Mouse (Mus musculus) G1E-ER4 (cell line): ENCODE data around the gene Rho. TPM values are rescaled to one million over a fixed set of nuclear protein-coding genes. Genes with fewer than 3 reads are reported as not detected.

Source experiments
- GATA1 ChIP-seq: IDR thresholded peaks from one replicate; pipeline ENCODE4 v1.8.0; 2012; ENCODE audit warnings: low read length, inconsistent platforms
- polyA plus RNA-seq: library from polyadenylated mRNA; stranded (reverse); fragments of >175 nt; gene quantifications from 2 replicates; pipeline ENCODE4 v1.2.3, GENCODE M21; 2012

Gene Rho
- polyA plus RNA-seq, 1 experiment, result not detected

DNA sequence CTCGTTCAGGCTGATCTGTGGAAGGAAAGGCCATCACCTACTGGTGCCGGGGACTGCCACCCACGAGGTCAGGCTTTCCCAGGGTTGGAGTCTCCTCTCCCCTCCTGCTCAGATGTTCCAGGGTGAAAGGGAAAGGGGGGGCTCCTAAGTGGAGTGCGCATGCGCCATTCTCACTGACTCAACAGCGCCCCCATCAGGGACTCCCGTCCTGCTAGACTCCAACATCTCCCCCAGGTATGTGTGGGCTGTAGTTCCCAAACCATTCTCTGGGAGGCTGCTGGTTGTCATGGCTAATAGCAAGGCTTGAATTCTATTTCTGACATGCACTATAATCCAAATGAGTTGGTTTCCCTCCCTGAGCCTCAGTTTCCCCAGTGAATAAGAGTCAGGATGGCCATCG, 47.0 kb downstream of the Rho start:
- TF ChIP-seq GATA1, result no peak

DNA sequence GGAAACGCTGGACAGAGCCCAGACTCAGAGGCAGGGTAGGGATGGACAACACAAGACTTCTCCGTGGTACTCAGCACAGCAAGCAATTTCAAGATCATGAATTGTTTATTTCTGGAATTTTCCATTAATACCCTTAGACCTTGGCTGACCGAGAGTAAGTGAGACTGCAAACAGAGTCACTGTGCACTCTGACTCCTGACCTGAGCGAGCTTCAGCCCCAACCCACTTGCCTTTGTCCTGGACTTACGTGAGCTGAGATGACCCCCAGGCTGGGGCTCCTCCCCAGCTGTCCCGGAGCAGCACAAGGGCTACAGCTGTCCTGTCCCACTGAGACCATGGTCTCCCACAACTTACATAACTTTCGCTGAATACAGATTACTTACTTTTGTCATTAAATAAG, 51.3 kb downstream of the Rho start:
- no peak for TF ChIP-seq GATA1

DNA sequence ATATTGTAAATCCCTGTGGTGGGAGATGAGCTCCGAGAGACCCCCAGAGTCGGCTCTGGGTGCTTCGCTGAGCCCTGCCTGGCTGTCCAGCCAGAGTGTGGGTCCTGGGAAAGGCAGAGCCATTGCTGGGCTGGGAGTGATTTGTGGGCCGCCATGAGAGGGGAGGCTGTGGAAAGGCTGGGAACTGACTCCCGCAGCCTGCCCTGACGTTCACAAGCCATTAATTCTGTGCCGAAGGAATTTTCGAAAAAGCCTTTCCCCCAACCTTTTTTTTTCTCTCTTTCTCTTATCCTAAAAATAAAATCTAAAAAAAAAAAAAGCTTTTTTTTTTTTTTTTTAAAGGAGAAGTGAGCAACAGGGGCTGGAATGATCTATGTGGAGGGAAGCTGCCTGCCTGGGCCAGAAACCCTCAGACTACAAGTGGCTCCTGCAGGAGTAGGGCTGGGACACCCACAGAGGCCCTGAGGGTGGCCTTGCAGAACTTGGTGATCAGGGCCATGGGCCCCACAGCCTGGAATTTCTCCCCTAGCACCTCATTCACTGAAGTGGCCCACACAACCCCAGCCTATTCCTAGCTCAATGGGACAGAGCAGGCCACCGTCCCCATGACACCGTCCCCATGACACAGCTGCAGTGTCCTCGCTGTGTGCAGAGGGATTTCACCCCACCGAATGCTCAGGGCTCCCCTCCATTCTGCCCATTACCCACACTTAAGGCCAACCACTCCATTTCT, 51.9 kb downstream of the Rho start:
- no peak for TF ChIP-seq GATA1

DNA sequence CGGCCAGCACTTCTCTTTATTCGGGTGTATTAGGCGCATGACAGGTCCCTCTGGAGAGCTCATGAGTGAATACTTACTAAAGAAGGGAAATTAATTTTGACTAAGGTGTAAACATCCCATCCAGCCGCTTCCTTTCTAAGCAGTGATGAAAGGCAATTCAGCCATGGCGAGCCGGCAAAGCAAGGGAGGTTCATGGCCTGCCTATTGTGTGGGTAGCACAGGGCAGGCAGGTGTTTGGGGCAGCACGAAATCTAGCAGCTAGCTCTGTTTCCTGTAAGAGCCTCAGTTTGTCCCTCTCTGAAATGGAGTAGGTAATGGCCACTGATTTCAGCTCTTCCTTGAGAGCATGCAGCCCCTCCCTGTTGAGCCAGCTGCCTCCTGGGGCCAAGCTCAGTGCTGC, 53.0 kb downstream of the Rho start:
- TF ChIP-seq GATA1, result no peak

DNA sequence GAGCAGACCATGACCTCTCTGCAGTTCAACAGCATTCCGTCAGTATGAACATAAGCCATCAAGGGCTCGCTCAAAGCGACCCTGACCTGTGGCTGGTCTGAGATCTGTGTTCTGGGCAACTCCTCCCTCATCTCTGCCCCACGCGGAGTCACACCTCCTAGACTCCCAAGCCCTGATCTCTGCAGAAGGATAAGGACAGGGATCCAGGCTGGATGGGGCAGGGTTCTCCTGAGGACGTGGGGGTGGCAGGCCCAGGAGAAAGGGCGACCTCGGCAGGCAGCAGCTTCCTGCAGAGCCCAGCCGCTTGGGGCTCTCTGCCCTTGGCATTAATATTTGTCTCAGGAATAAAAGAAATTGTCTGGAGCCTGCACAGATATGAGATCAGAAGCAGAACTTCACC, 54.1 kb downstream of the Rho start:
- no peak for TF ChIP-seq GATA1

DNA sequence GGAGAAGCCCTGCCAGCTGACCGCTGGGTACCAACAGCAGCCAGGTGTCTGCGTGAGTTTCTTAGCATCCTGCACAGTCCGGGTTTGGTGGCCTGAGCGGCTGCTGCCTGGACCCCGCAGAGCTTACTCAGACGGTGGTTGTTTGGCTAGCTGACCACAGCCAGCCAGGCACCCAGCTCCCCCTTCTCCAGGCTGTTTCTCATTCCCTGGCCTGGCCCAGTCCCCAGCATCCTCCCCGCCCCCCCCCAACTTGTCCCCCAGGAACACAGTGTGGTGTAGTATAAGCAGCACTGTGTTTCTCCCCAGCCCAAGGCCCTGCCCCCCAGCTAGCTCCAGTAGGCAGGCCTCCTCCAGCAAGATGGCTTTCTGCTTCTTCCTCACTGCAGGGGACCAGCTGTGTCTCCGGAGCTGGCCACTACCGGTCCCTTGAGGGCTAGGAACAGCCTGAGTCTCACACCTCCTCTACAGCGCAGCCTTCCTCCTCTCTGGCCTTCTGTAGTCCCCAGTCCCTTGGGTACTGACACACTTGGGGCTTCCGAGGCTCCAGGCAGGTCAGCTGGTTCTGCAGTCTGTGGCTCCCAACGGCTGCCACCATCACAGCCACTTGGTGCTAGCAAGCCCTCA, 55.0 kb downstream of the Rho start:
- no peak for TF ChIP-seq GATA1

DNA sequence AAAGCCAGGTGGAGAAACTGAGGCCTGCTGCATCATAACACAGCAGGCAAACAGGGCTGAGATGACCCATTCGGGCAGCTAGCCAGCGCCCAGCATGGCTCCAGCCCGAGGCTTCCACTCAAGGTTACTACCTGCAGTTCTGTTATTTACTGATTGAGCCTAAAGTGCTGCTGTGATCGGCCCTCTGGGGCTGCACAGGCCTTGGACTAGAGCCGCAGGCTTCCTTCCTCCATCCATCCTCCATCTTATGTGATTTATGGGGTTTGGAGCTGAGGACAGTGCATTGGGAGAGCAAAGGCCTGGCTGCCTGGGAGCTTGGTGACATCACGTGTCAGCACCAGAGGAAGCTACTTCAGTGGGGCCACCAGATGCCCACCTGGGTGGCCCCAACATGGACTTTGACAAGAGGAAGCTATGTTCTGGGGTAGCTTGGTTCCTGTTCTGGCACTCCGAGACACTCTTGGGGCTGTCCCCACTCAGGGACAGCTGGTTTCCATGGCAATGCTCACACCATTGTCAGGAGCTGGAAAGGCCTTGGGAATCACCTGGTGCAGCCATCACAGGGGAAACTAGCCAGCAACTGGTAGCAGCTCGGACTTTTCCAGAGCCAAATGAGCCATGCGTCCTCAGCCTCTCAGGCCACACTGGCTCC, 55.7 kb downstream of the Rho start:
- TF ChIP-seq GATA1, result no peak

DNA sequence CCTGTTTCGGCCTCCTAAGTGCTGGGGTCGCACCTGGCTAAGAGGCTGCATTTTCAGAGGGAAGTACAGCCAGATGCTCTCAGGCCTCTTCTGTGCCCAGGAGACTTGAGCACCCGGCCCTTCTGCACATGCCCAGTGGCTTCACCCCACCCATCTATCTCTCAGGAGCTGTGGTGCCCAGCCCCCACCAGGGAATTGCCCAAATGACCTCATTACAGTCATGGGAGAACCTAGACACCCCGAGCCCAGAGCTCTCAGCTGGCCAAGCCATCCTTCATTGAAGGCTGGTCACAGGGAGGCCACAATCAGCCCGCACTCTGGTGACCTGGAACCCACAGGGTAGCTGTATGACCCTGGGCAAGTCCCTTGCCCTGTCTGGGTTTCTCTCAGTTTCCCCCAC, 57.5 kb downstream of the Rho start:
- TF ChIP-seq GATA1, result no peak

DNA sequence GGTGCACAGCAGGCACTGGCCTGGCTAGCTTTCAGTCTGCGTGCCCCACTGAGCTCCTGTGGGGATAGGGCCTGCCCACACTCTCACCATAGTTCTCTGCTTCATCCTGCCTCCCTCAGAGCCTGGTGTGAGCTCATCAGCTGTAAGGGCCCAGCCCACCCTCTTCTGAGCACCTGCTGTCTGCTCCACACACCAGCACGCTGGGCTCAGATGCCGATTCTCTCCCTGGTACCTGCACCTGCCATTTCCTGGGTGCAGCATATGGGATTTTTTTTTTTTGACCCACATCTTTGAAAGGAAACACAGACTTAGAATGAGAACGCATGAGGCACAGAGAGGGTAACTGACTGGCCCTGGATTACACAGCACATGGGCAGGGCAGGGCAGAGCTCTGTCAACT, 58.1 kb downstream of the Rho start:
- TF ChIP-seq GATA1, result no peak

Other genes starting within 250 kb of the Rho start
- gene Tmem40, start 169.3 kb upstream of the Rho start, polyA plus RNA-seq, result 8.2 and 9.4 TPM in 2 replicates
- 7.4 and 7.5 TPM in 2 replicates for gene Cand2, start 157.2 kb upstream of the Rho start, polyA plus RNA-seq
- 344 and 365 TPM in 2 replicates for gene Rpl32, start 123.0 kb upstream of the Rho start, polyA plus RNA-seq
- not detected in 2 replicates for gene Efcab12, start 93.3 kb upstream of the Rho start, polyA plus RNA-seq
- gene Mbd4, start 78.4 kb upstream of the Rho start, polyA plus RNA-seq, result 1.1 and 1.2 TPM in 2 replicates
- 0.25 and 0.31 TPM in 2 replicates for gene Ift122, start 78.3 kb upstream of the Rho start, polyA plus RNA-seq
- gene H1foo, start 13.2 kb downstream of the Rho start, polyA plus RNA-seq, result not detected in 2 replicates
- 6.2 and 7.0 TPM in 2 replicates for gene Plxnd1, start 63.3 kb downstream of the Rho start, polyA plus RNA-seq